In genomic region chr5:149612165-149612518, GRCm38 (mm10) we compare ENCODE assay signal across 14 mouse cellular contexts. TPM values are rescaled to one million over a fixed set of nuclear protein-coding genes. Genes with fewer than 3 reads are reported as not detected.
DNase-seq lines count a peak whose midpoint lies in the region; ATAC-seq and TF ChIP-seq lines count a peak whose summit lies in the region.
"Had no signal": no experiment of that assay in that cellular context is flagged by ENCODE, and none has a peak within 500 bp of the region (broad histone marks: within the 10 kb centered on the region; RNA-seq: fewer than 3 reads in every experiment).

No protein-coding gene starts in this region.

- H3K4me3 ChIP-seq in forebrain, postnatal 0 days (ENCODE audit: low read depth, low read length) = no peak overlapping the region
- H3K4me3 ChIP-seq in forebrain, embryonic 15.5 days = no peak overlapping the region
- H3K4me3 ChIP-seq in embryonic facial prominence, embryonic 15.5 days (replicated peaks) = no peak overlapping the region
- H3K4me3 ChIP-seq in intestine, embryonic 16.5 days (ENCODE audit: low read length) = no peak overlapping the region
- H3K4me3 ChIP-seq: forebrain, embryonic 10.5 days; heart, embryonic 10.5 days; limb, embryonic 13.5 days had no signal

- peak overlapping the region; percentile 23; the same call in 1 of the 2 replicates for H3K27ac ChIP-seq in forebrain, postnatal 0 days (ENCODE audit: low read depth, low read length)
- H3K27ac ChIP-seq in forebrain, embryonic 15.5 days (replicated peaks) = no peak overlapping the region
- 0 out of 2 replicates have a peak overlapping the region, but pooled peaks have one; percentile 30 for H3K27ac ChIP-seq in embryonic facial prominence, embryonic 15.5 days (replicated peaks)
- H3K27ac ChIP-seq in intestine, embryonic 16.5 days (ENCODE audit: low read length) = no peak overlapping the region
- H3K27ac ChIP-seq: heart, embryonic 10.5 days; limb, embryonic 13.5 days; macrophage had no signal

- intact Hi-C loops in left cerebral cortex, postnatal 4 days (cut with DNase I) = no loop called here
- intact Hi-C loops in left cerebral cortex, postnatal 14 days (cut with DNase I) = loop anchor here (5.0 kb wide), 1 partner anchor 75 kb away; no protein-coding TSS in a partner anchor

- TF ChIP-seq CTCF in forebrain, postnatal 0 days (IDR thresholded peaks at IDR 0.05; ENCODE audit: low read depth) = no peak

- peaks cover 22% of the 10 kb centered on the region for H3K36me3 ChIP-seq in forebrain, postnatal 0 days (ENCODE audit: insufficient read depth)
- peaks cover 22% of the 10 kb centered on the region for H3K36me3 ChIP-seq in forebrain, embryonic 15.5 days
- peaks cover 15% of the 10 kb centered on the region for H3K36me3 ChIP-seq in embryonic facial prominence, embryonic 15.5 days
- H3K36me3 ChIP-seq in intestine, embryonic 16.5 days (ENCODE audit: control insufficient read depth, insufficient read depth, low read length) = peaks cover 7% of the 10 kb centered on the region; the same call in 1 of the 2 replicates

- WGBS in forebrain, postnatal 0 days = 91% methylated on average over 3 of the region's 3 CpGs
- 97% methylated on average over 3 of the region's 3 CpGs for WGBS in forebrain, embryonic 15.5 days
- WGBS in embryonic facial prominence, embryonic 15.5 days = 77% methylated on average over 3 of the region's 3 CpGs
- WGBS in intestine, embryonic 16.5 days = 76% methylated on average over 3 of the region's 3 CpGs

- no peak overlapping the region for H3K9ac ChIP-seq in forebrain, postnatal 0 days
- no peak overlapping the region for H3K9ac ChIP-seq in forebrain, embryonic 15.5 days (replicated peaks)
- no peak overlapping the region for H3K9ac ChIP-seq in embryonic facial prominence, embryonic 15.5 days
- no peak overlapping the region for H3K9ac ChIP-seq in intestine, embryonic 16.5 days (ENCODE audit: low read depth, low read length)
- H3K9ac ChIP-seq: liver, postnatal 0 days had no signal

- no peaks in the 10 kb centered on the region for H3K27me3 ChIP-seq in forebrain, postnatal 0 days (ENCODE audit: insufficient read depth, low read length)
- H3K27me3 ChIP-seq in forebrain, embryonic 15.5 days = no peaks in the 10 kb centered on the region
- no peaks in the 10 kb centered on the region for H3K27me3 ChIP-seq in embryonic facial prominence, embryonic 15.5 days
- H3K27me3 ChIP-seq in intestine, embryonic 16.5 days (replicated peaks; ENCODE audit: control insufficient read depth, insufficient read depth, low read length) = no peaks in the 10 kb centered on the region
- H3K27me3 ChIP-seq: limb, embryonic 13.5 days had no signal

- H3K4me1 ChIP-seq in forebrain, postnatal 0 days (ENCODE audit: insufficient read depth) = no peaks in the 10 kb centered on the region
- 0 out of 2 replicates have a peak, but pooled peaks cover 4% of the 10 kb centered on the region for H3K4me1 ChIP-seq in forebrain, embryonic 15.5 days
- H3K4me1 ChIP-seq in embryonic facial prominence, embryonic 15.5 days = peaks cover 18% of the 10 kb centered on the region
- H3K4me1 ChIP-seq in intestine, embryonic 16.5 days (ENCODE audit: control insufficient read depth, insufficient read depth, low read length) = no peaks in the 10 kb centered on the region
- H3K4me1 ChIP-seq: heart, embryonic 10.5 days had no signal

- H3K9me3 ChIP-seq in forebrain, postnatal 0 days (ENCODE audit: low read length) = no peaks in the 10 kb centered on the region
- no peaks in the 10 kb centered on the region for H3K9me3 ChIP-seq in forebrain, embryonic 15.5 days
- no peaks in the 10 kb centered on the region for H3K9me3 ChIP-seq in embryonic facial prominence, embryonic 15.5 days (replicated peaks)
- H3K9me3 ChIP-seq in intestine, embryonic 16.5 days (ENCODE audit: control insufficient read depth, low read length) = no peaks in the 10 kb centered on the region
- H3K9me3 ChIP-seq: forebrain, embryonic 10.5 days; heart, embryonic 10.5 days; limb, embryonic 13.5 days had no signal

- no peak for DNase-seq in forebrain, postnatal 0 days
- DNase-seq in left cerebral cortex, postnatal 4 days = peak; percentile 10
- DNase-seq in left cerebral cortex, postnatal 14 days (ENCODE audit: low spot score in 2 of 2) = no peak
- peak; percentile 25 for DNase-seq in MN1 (ENCODE audit: low spot score)
- DNase-seq in frontal cortex, postnatal 14 days (ENCODE audit: low spot score in 2 of 2) = no peak
- DNase-seq: B cell, adult 2 months; liver, postnatal 0 days had no signal

- peak; percentile 12; the same call in 1 of the 2 replicates for ATAC-seq in forebrain, postnatal 0 days
- ATAC-seq in forebrain, embryonic 15.5 days (replicated peaks) = no peak
- ATAC-seq in embryonic facial prominence, embryonic 15.5 days (ENCODE audit: insufficient number of reproducible peaks, low FRiP score, low TSS enrichment, low read depth) = no peak
- ATAC-seq in intestine, embryonic 16.5 days = no peak
- ATAC-seq: liver, postnatal 0 days had no signal

- H3K4me2 ChIP-seq in forebrain, postnatal 0 days (ENCODE audit: low read depth) = no peak overlapping the region
- H3K4me2 ChIP-seq in forebrain, embryonic 15.5 days (replicated peaks) = no peak overlapping the region
- no peak overlapping the region for H3K4me2 ChIP-seq in embryonic facial prominence, embryonic 15.5 days (replicated peaks)
- H3K4me2 ChIP-seq in intestine, embryonic 16.5 days (ENCODE audit: low read depth, low read length) = no peak overlapping the region
- H3K4me2 ChIP-seq: limb, embryonic 13.5 days had no signal

RNA-seq across cellular contexts. Expression of gene Hsph1, which starts 24.0 kb away (rescaled TPM):
- 41.2 and 49.2 TPM in 2 replicates for total RNA-seq in forebrain, postnatal 0 days (2014; rRNA removed)
- polyA plus RNA-seq in forebrain, postnatal 0 days (2015; fragmentation: Nextera tagmentation; extraction: Ambion mirVana) = 68.4 and 78.6 TPM in 2 replicates
- polyA plus RNA-seq in forebrain, embryonic 15.5 days (2015; fragmentation: Nextera tagmentation; extraction: Ambion mirVana) = 108 and 112 TPM in 2 replicates
- 100 to 1,000 TPM; 178 to 180 TPM for total RNA-seq in left cerebral cortex, postnatal 4 days (2021)
- 100 to 1,000 TPM; 251 to 280 TPM for total RNA-seq in left cerebral cortex, postnatal 14 days (2021)
- 55.5 and 59.0 TPM in 2 replicates for polyA plus RNA-seq in embryonic facial prominence, embryonic 15.5 days (2015; fragmentation: Nextera tagmentation; extraction: Ambion mirVana)
- 47.7 and 47.9 TPM in 2 replicates for polyA plus RNA-seq in intestine, embryonic 16.5 days (2015; fragmentation: Nextera tagmentation; extraction: Ambion mirVana)

Comparison
In these comparisons a context has a peak if more than half of its experiments do, and no peak if none do; other contexts are left out.
1. DNase-seq: peak in left cerebral cortex, postnatal 4 days (single experiment) and MN1 (single experiment); none in forebrain, postnatal 0 days (single experiment), left cerebral cortex, postnatal 14 days (0 of 2) and frontal cortex, postnatal 14 days (0 of 2).
2. H3K27ac ChIP-seq: peak in forebrain, postnatal 0 days (single experiment) and embryonic facial prominence, embryonic 15.5 days (single experiment); none in forebrain, embryonic 15.5 days (single experiment) and intestine, embryonic 16.5 days (single experiment).